Mouse (Mus musculus) frontal cortex, postnatal 14 days (tissue): Measurements from ENCODE around the gene Cenpa.
"Not testable (repeated sequence)": the region's sequence is repeated elsewhere in the genome, so short reads cannot be mapped to it uniquely, and the experiment has no call there.

Experiments
- DNase-seq, 2 experiments: peaks; one replicate each; pipeline ENCODE4 v3.0.0; 2022; ENCODE audit warnings: low spot score in 2 of 2

The Cenpa gene

GRCm38 (mm10) chr5:30646036-30646435, 20.5 kb upstream of the Cenpa start:
- no peak for DNase-seq

DNA sequence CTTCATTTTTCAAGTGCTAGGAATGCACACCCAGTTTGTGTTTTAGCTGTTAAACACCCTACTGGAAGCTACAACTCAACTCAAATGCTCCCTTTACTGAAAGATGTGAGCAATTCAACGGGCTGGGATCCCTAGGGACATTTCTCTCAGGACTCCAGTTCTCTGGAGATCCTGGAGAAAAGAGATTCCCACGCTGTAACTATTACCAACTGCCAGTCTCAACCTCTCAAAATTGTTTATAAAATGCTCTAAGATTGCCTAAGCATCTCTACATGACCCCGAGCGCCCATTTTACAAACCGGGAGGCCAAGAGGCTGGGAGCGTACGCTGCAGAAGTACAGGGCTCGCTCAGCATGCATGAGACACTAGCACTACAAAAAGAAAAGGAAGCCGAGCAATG, 19.2 kb upstream of the Cenpa start:
- no peak for DNase-seq

GRCm38 (mm10) chr5:30647815-30648560, 18.6 kb upstream of the Cenpa start, which contains the start of gene Slc35f6:
Gene Slc35f6, plus strand, starts transcription at chr5:30647933.
- peak; percentile 89 to 93 for DNase-seq

- no peak for DNase-seq
These were observed 17.0 kb upstream of the Cenpa start for GRCm38 (mm10) chr5:30649558-30649957.

DNA sequence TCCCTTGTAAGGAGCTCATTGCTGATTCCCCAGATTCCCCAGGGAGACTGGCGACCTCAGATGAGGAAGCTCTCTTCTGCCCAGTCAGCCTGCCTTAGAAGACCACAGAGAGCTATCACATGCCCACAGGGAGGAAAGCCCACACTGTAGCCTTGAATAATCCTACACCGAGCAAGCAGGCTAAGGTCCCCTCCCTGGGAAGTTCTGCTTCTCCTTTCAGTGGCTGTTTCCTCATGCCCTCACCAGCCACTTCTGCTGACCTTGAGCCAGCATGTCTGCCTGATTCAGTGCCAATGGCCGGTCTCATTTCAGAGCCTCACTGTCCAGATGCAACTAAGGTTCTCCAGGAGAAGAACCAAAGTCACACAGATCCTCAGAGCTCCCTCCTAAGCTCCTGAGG, 15.8 kb upstream of the Cenpa start:
- DNase-seq = no peak

DNA sequence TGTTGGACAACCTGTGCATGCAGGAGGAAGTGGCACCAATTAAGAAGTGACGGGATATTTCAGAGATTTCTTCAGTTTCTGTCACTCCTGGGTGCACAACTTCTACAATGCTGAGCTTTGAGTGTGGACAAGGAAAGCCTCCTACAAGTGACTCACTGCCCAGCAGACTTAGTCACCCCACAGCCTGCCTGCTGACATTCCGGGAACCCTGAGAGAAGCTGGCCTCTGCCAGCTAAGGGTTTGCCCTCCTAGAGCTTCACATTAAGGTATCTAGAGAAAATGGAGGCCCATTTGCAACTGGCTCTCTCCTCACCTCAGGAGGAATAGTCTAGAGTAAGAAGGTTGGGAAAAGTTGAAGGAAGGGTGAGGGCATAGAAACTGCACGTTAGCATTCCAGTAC, 15.0 kb upstream of the Cenpa start:
- DNase-seq = no peak

GRCm38 (mm10) chr5:30653246-30653645, 13.3 kb upstream of the Cenpa start:
- no peak for DNase-seq

DNA sequence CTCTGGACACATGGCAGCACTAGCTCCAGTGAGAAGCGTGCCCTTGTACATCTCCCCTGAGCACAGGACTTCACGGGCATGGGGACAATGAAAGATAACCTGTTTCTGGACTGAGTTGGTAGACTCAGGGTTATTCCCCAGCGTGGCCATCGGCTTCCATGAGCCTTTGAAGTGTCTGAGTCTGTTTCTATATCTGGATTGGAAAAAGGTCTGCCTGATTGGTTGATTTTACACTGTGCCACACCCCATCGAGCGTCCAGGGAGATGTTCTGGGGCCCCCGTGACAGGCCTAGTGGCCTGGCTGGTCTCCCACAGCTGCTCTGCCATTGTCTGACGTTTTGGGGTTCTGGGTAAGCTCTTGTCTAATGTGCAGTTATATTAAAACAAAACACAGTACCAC, 11.5 kb upstream of the Cenpa start:
- DNase-seq = no peak

DNA sequence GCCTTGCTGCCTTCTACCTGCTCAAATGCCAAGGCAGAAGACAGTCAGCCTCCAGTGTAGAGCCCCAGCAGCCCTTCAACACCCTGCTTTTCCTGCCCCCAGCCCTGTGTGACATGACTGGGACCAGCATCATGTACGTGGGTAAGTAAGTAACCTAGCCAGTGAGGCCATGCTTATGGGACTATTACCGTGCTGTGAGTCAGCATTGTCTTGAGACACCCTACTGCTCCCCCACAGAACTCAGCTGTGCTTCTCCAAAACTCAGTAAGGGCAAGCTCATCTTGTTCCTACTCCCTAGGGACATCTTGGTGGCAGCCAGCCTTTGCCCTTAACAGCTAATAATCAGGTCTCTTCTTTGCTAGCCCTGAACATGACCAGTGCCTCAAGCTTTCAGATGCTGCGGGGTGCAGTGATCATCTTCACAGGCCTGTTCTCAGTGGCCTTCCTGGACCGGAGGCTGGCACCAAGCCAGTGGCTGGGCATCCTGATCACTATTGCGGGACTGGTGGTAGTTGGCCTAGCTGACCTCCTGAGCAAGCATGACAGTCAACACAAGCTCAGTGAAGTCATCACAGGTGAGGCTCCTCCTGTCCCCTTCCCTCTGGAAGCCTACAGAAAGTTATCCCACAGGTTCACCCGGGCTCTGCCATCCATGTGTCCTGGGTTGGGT, 10.9 kb upstream of the Cenpa start:
- DNase-seq = no peak

GRCm38 (mm10) chr5:30659042-30659441, 7.5 kb upstream of the Cenpa start:
- DNase-seq = no peak

DNA sequence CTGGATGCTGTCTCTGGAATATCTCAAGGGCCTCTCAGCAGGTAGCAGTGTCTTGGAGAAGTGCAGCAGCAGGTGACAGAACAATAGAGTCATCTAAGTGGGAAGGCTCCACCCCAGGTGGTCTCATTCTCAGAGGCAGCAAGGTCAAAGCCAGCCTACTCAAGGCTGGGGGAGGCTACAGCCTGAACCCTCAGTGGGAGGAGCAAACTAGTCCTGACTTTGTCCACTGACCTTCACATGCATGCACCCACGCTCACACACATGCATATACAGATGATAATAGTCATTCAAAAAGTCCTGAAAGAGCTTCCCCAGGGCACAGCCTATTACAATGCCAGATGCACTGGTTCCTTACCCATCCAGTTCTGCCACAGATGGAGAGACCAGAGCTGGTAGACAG, 6.3 kb upstream of the Cenpa start:
- DNase-seq = no peak

DNA sequence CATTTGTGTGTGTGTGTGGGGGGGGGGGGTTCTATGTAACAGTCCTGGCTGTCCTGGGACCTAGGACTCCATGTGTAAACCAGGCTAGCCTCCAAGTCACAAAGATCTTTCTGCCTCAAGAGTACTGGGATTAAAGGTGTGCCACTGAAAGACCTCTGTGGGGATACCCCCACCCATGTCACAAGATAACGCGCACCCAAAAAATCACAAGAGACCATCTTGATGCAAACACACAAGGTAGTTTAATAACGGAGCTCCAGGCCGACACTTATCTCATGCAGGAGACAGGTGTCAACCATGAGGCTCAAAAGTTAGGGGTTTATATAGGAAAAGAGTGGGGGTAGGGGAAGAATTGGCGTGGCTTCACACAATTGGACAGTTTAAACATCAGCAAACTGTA, 5.8 kb upstream of the Cenpa start:
- no peak for DNase-seq

DNA sequence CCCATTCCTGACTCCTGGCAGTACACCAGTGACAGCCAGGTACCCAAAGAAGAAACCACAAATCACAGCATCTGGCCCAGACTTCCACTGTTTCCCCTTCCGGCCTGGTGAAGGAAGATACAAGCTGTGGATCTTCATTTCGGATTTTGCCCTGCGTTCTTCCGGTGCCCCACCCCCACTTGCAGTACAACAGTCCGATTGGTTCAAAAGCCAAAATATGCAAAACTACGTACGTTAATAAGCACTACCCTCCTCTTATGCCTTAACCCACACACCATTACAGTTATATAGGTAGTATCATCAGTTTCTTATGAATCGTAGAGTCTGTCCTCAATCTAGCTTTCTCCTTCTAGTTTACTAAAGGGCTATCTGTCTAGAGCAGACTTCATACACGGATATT, 1.2 kb upstream of the Cenpa start:
- no peak for DNase-seq

DNA sequence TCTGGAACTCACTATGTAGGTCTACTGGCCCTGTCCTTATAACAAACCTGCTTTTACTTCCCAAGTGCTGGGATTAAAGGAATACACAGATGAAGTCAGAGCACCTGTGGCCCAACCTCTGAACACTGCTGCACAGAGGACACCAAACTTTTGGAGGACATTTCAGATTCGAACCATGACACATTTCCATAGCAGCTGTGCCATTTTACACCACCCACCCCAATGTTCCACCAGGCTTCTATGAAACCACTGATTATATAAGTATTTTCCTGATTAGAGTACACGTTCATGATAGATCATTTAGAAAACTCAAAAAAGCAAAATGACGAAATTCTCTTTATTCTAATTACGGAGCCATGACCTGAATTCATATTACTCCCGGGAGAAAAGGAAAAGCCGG, 609 bp upstream of the Cenpa start:
- DNase-seq = no peak

GRCm38 (mm10) chr5:30667215-30667614, 638 bp downstream of the Cenpa start:
- no peak for DNase-seq

DNA sequence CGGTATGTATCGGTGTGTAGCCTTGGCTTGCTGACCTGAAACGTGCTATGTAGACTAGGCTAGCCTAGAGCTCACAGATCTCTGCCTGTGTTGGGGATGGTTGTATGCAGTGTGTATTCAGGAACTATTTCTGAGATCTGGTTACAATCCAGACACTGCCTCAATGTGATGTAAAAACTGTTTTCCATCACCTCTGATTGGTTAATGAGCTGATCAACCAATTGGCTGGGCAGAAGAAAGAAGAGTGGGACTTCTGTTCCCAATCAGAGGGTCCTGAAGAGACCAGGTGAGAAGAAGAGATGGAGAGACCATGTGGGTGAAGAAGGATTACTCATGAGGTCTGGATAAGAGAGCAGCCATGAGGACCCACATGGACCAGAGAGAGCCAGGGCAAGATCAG, 1.1 kb downstream of the Cenpa start:
- DNase-seq = no peak

DNA sequence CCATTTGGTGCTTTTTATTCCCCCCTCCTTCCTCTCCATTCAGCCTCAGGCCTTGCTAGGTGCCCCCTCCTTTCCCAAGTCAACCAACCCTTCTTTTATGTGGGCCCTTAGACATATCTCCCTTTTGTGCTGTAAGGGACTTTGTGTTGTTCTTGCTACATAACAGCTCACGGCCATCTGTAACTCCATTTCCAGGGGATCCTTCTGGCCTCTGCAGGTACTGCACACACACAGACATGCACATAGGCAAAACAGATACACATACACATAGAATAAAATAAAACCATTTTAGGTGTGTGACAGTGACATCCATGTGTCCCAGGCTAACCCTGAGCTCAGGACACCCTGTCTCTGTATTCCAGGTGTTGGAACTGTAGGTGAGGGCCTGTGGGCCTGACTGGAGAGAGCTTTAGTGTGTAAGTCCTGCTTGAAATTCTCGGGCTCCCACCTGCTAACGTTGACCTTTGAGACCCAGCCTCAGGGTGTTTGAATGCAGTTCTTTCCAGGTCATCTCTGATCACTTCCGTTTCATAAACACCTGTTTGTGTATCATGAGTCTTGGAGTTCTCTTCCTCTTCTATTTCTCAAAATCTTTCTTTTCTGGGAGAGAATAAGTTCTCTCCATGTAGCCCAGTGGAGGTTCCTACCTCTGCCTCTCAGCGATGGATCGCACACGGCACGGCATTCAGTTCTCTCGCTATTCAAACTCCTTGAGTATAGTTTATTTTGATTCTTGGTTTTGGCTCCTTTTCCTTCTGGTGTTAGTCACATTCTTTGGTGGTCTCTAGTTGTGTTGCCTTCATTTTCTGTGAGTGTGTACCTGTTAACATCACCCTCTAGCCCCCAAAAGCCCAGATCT, 2.3 kb downstream of the Cenpa start:
- no peak for DNase-seq

DNA sequence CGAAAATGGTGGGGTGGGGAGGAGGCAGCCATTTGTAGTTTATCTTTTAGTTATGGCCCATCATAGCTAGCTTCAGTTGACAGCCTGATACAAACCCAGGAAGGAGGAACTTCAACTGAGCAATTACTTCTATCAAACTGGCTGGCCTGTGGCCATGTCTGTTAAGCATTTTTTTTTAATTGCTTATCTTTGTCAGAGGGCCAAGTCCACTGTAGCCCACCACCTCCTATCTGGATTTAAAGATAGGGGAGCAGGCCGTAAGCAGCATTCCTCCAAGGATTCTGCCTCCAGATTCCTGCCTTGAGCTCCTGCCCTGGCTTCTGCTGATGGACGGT, 2.9 kb downstream of the Cenpa start:
- DNase-seq = no peak

DNA sequence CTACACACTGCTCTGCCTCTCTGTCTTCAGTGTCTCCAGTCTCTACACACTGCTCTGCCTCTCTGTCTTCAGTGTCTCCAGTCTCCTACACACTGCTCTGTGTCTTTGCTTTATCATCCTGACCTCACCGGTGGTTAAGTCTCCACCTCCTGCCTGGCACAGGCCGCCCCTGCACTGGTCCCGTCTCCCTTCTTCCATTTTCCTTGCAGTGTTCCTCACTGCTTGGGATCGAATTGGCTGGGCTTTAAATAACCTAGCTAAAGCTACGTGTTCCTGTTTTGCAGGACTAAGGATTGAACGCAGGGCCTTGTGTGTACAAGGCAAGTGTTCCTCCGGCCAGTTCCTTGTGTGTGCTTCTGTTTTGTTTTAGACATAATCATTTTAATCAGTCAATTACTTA, 3.5 kb downstream of the Cenpa start:
- DNase-seq = no peak

GRCm38 (mm10) chr5:30674001-30674400, 7.4 kb downstream of the Cenpa start:
- DNase-seq = no peak

GRCm38 (mm10) chr5:30676800-30677199, 10.2 kb downstream of the Cenpa start:
- DNase-seq = no peak

DNA sequence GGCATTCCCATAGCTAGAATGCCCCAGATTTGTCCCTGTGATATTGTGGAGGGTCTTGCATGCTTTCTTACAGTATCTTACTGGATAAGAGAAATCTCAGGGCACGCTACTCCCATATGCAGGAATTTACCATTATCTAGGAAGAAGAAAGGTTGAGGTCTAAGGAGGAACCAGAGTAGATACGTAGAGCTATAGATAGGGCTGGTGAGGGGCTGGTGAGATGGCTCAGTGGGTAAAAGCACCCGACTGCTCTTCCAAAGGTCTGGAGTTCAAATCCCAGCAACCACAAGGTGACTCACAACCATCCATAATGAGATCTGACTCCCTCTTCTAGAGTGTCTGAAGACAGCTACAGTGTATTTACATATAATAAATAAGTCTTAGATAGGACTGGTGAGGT, 11.5 kb downstream of the Cenpa start:
- DNase-seq = not testable (repeated sequence)
